Mouse (Mus musculus): ENCODE results near the gene Mapk3. TPM values are rescaled to one million over a fixed set of nuclear protein-coding genes. Genes with fewer than 3 reads are reported as not detected.

The Mapk3 gene
- total and polyA plus RNA-seq, 2 experiments from 2014 or later, result 107 to 132 TPM

- TF ChIP-seq CTCF (IDR thresholded peaks at IDR 0.05; ENCODE audit: low read depth), result no peak
- Histone ChIP-seq H3K4me3 (ENCODE audit: low read length) (no peak overlapping the region), H3K27me3 (ENCODE audit: insufficient read depth, low read length) (no peaks in the 10 kb centered on the region), H3K9me3 (ENCODE audit: low read length) (no peaks in the 10 kb centered on the region), H3K9ac (replicated peaks; ENCODE audit: low read length) (no peak overlapping the region), H3K27ac (no peak overlapping the region), H3K4me2 (ENCODE audit: low read depth, low read length) (no peak overlapping the region), H3K4me1 (ENCODE audit: insufficient read depth, low read length) (no peaks in the 10 kb centered on the region; the same call in 1 of the 2 replicates), H3K36me3 (ENCODE audit: insufficient read depth, low read length) (no peaks in the 10 kb centered on the region)
- DNase-seq (ENCODE audit: low spot score), result no peak
- whole genome bisulfite sequencing, result 88% methylated on average over 5 of the region's 5 CpGs
- no peak for ATAC-seq
These were observed 17.9 kb upstream of the Mapk3 start for GRCm38 (mm10) chr7:126741452-126741851.

GRCm38 (mm10) chr7:126741964-126742482 is 17.4 kb upstream of the Mapk3 start:
- WGBS, result 91% methylated on average over 13 of the region's 13 CpGs
- no peaks in the 10 kb centered on the region; the same call in 1 of the 2 replicates for H3K4me1 ChIP-seq (ENCODE audit: insufficient read depth, low read length)
- no peak overlapping the region for H3K4me3 ChIP-seq (ENCODE audit: low read length)
- H3K9me3 ChIP-seq (ENCODE audit: low read length), result no peaks in the 10 kb centered on the region
- no peaks in the 10 kb centered on the region for H3K27me3 ChIP-seq (ENCODE audit: insufficient read depth, low read length)
- H3K4me2 ChIP-seq (ENCODE audit: low read depth, low read length), result no peak overlapping the region
- H3K9ac ChIP-seq (replicated peaks; ENCODE audit: low read length), result no peak overlapping the region
- no peak for TF ChIP-seq CTCF (IDR thresholded peaks at IDR 0.05; ENCODE audit: low read depth)
- ATAC-seq, result no peak
- H3K36me3 ChIP-seq (ENCODE audit: insufficient read depth, low read length), result no peaks in the 10 kb centered on the region
- no peak overlapping the region for H3K27ac ChIP-seq
- no peak for DNase-seq (ENCODE audit: low spot score)

- no peak for DNase-seq (ENCODE audit: low spot score)
- Histone ChIP-seq H3K4me1 (ENCODE audit: insufficient read depth, low read length) (no peaks in the 10 kb centered on the region), H3K36me3 (ENCODE audit: insufficient read depth, low read length) (no peaks in the 10 kb centered on the region), H3K27me3 (ENCODE audit: insufficient read depth, low read length) (no peaks in the 10 kb centered on the region), H3K9ac (replicated peaks; ENCODE audit: low read length) (no peak overlapping the region), H3K9me3 (ENCODE audit: low read length) (no peaks in the 10 kb centered on the region), H3K4me2 (ENCODE audit: low read depth, low read length) (no peak overlapping the region), H3K27ac (no peak overlapping the region), H3K4me3 (ENCODE audit: low read length) (no peak overlapping the region)
- TF ChIP-seq CTCF (IDR thresholded peaks at IDR 0.05; ENCODE audit: low read depth), result no peak
- no peak for ATAC-seq
- 89% methylated on average over 12 of the region's 12 CpGs for WGBS
These were observed 13.3 kb upstream of the Mapk3 start for GRCm38 (mm10) chr7:126746066-126746465.

GRCm38 (mm10) chr7:126746798-126747197 is 12.6 kb upstream of the Mapk3 start:
- Histone ChIP-seq H3K4me3 (ENCODE audit: low read length) (no peak overlapping the region), H3K4me2 (ENCODE audit: low read depth, low read length) (no peak overlapping the region), H3K27me3 (ENCODE audit: insufficient read depth, low read length) (no peaks in the 10 kb centered on the region), H3K9me3 (ENCODE audit: low read length) (no peaks in the 10 kb centered on the region), H3K27ac (no peak overlapping the region), H3K36me3 (ENCODE audit: insufficient read depth, low read length) (no peaks in the 10 kb centered on the region), H3K4me1 (ENCODE audit: insufficient read depth, low read length) (no peaks in the 10 kb centered on the region), H3K9ac (replicated peaks; ENCODE audit: low read length) (no peak overlapping the region)
- TF ChIP-seq CTCF (IDR thresholded peaks at IDR 0.05; ENCODE audit: low read depth), result no peak
- ATAC-seq (no peak), DNase-seq (ENCODE audit: low spot score) (no peak)
- 37% methylated on average over 6 of the region's 6 CpGs for WGBS

- Histone ChIP-seq H3K4me3 (ENCODE audit: low read length) (no peak overlapping the region), H3K36me3 (ENCODE audit: insufficient read depth, low read length) (no peaks in the 10 kb centered on the region), H3K9ac (replicated peaks; ENCODE audit: low read length) (no peak overlapping the region), H3K4me2 (ENCODE audit: low read depth, low read length) (no peak overlapping the region), H3K9me3 (ENCODE audit: low read length) (no peaks in the 10 kb centered on the region), H3K27ac (no peak overlapping the region), H3K4me1 (ENCODE audit: insufficient read depth, low read length) (no peaks in the 10 kb centered on the region), H3K27me3 (ENCODE audit: insufficient read depth, low read length) (no peaks in the 10 kb centered on the region)
- WGBS, result 82% methylated on average over 7 of the region's 7 CpGs
- ATAC-seq, result no peak
- no peak for TF ChIP-seq CTCF (IDR thresholded peaks at IDR 0.05; ENCODE audit: low read depth)
- no peak for DNase-seq (ENCODE audit: low spot score)
These were observed 10.6 kb upstream of the Mapk3 start for GRCm38 (mm10) chr7:126748824-126749223.

GRCm38 (mm10) chr7:126749582-126750343 is 9.6 kb upstream of the Mapk3 start:
- Histone ChIP-seq H3K4me2 (ENCODE audit: low read depth, low read length) (no peak overlapping the region), H3K9me3 (ENCODE audit: low read length) (no peaks in the 10 kb centered on the region), H3K4me1 (ENCODE audit: insufficient read depth, low read length) (no peaks in the 10 kb centered on the region), H3K27me3 (ENCODE audit: insufficient read depth, low read length) (no peaks in the 10 kb centered on the region), H3K36me3 (ENCODE audit: insufficient read depth, low read length) (no peaks in the 10 kb centered on the region), H3K9ac (replicated peaks; ENCODE audit: low read length) (no peak overlapping the region), H3K27ac (no peak overlapping the region), H3K4me3 (ENCODE audit: low read length) (no peak overlapping the region)
- ATAC-seq, result no peak
- DNase-seq (ENCODE audit: low spot score), result no peak
- TF ChIP-seq CTCF (IDR thresholded peaks at IDR 0.05; ENCODE audit: low read depth), result no peak
- WGBS, result 89% methylated on average over 17 of the region's 17 CpGs

GRCm38 (mm10) chr7:126754866-126755265 is 4.5 kb upstream of the Mapk3 start:
- no peak overlapping the region for H3K9ac ChIP-seq (replicated peaks; ENCODE audit: low read length)
- peak; percentile 76 for ATAC-seq
- no peaks in the 10 kb centered on the region for H3K36me3 ChIP-seq (ENCODE audit: insufficient read depth, low read length)
- H3K27me3 ChIP-seq (ENCODE audit: insufficient read depth, low read length), result no peaks in the 10 kb centered on the region
- H3K27ac ChIP-seq, result no peak overlapping the region
- peak; percentile 87 for DNase-seq (ENCODE audit: low spot score)
- peak overlapping the region; percentile 39 for H3K4me2 ChIP-seq (ENCODE audit: low read depth, low read length)
- H3K4me3 ChIP-seq (ENCODE audit: low read length), result no peak overlapping the region
- WGBS, result 3% methylated on average over 9 of the region's 9 CpGs
- H3K9me3 ChIP-seq (ENCODE audit: low read length), result no peaks in the 10 kb centered on the region
- peaks cover 2% of the 10 kb centered on the region; the same call in 1 of the 2 replicates for H3K4me1 ChIP-seq (ENCODE audit: insufficient read depth, low read length)
- peak; percentile 90 for TF ChIP-seq CTCF (IDR thresholded peaks at IDR 0.05; ENCODE audit: low read depth)
